ENCODE assay signal across 19 mouse cellular contexts in the genomic region with DNA sequence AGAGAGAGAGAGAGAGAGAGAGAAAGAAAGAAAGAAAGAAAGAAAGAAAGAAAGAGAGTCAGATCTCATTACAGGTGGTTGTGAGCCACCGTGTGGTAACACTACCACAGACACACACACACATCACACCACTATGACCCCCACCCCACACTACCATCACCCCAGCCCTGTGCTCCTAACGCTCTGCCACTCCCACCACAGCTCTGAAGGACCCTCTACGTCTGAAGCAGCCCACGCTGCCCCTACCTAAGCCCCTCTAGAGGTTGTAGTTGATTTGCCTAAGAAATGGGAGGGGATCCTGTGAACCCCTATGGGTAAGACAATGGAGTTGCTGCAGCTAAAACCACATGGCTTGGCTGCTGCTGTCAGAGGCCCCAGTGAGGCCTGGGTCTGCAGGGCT. TPM values are rescaled to one million over a fixed set of nuclear protein-coding genes. Genes with fewer than 3 reads are reported as not detected.
"Had no signal": no experiment of that assay in that cellular context is flagged by ENCODE, and none has a peak within 500 bp of the region (broad histone marks: within the 10 kb centered on the region; RNA-seq: fewer than 3 reads in every experiment).

No protein-coding gene starts in this region.

- H3K9me3 ChIP-seq: kidney, embryonic 15.5 days; liver, embryonic 13.5 days; stomach, embryonic 15.5 days had no signal

- H3K9ac ChIP-seq: kidney, embryonic 15.5 days; liver, embryonic 13.5 days; neural tube, embryonic 13.5 days; stomach, embryonic 15.5 days had no signal

- H3K27ac ChIP-seq: kidney, embryonic 15.5 days; left cerebral cortex, adult 2 months; liver, embryonic 13.5 days; macrophage; neural tube, embryonic 13.5 days; stomach, embryonic 15.5 days had no signal

- ATAC-seq: midbrain, embryonic 16.5 days had no signal

- H3K4me3 ChIP-seq: kidney, embryonic 15.5 days; left cerebral cortex, adult 2 months; liver, embryonic 13.5 days; myocyte; neural tube, embryonic 13.5 days; stomach, embryonic 15.5 days had no signal

- H3K36me3 ChIP-seq: kidney, embryonic 15.5 days; liver, embryonic 13.5 days; neural tube, embryonic 13.5 days; stomach, embryonic 15.5 days had no signal

- H3K4me2 ChIP-seq: liver, embryonic 13.5 days; neural tube, embryonic 13.5 days; stomach, embryonic 15.5 days had no signal

- DNase-seq: kidney, adult 11 months; kidney, adult 8-10 months; kidney, postnatal 10 days; kidney, postnatal 36 days; layer of hippocampus, postnatal 36 days; liver, embryonic 13.5 days; lung, adult 2 months; retina, postnatal 1 day; right cerebral cortex, postnatal 25 days; spleen, adult 18-20 months; thymus, postnatal 25 days had no signal

- H3K27me3 ChIP-seq: kidney, embryonic 15.5 days; neural tube, embryonic 13.5 days; stomach, embryonic 15.5 days had no signal

RNA-seq across cellular contexts. Expression of a gene that starts 12.7 kb away (rescaled TPM):
- total RNA-seq: monocyte, adult 5-6 weeks had no signal
- polyA plus RNA-seq: macrophage had no signal
